Mouse (Mus musculus) limb, embryonic 14.5 days (tissue): Measurements from ENCODE around the gene Tube1. TPM values are rescaled to one million over a fixed set of nuclear protein-coding genes. Genes with fewer than 3 reads are reported as not detected.

Experiments
- ATAC-seq: fragments of 200-750 bp; cut with Nextera tagmentation; 2 replicates; pipeline ENCODE4 v1.8.0; 2017; ENCODE audit warnings: low read depth, moderate number of reproducible peaks, moderate TSS enrichment; ENCODE audit not compliant: low FRiP score
- DNase-seq: peaks from one replicate; pipeline ENCODE4 v3.0.0-alpha.2; 2015; ENCODE audit warnings: low spot score
- H3K27ac ChIP-seq: fragments of 300-500 bp; sonication (generic); replicated peaks from 2 replicates; pipeline ENCODE4 v1.5.1; 2014; ENCODE audit warnings: low read depth, mild to moderate bottlenecking, low read length, moderate library complexity, mixed read lengths
- H3K27me3 ChIP-seq: fragments of 300-500 bp; sonication (generic); 2 replicates; pipeline ENCODE4 v1.6.1; 2014; ENCODE audit warnings: low read length, mixed read lengths; ENCODE audit not compliant: control insufficient read depth, insufficient read depth
- H3K36me3 ChIP-seq: fragments of 300-500 bp; sonication (generic); 2 replicates; pipeline ENCODE4 v1.6.1; 2014; ENCODE audit warnings: mild to moderate bottlenecking, low read length, moderate library complexity, mixed read lengths; ENCODE audit not compliant: control insufficient read depth, insufficient read depth
- H3K4me1 ChIP-seq: fragments of 300-500 bp; sonication (generic); 2 replicates; pipeline ENCODE4 v1.6.1; 2014; ENCODE audit warnings: antibody characterized with exemption, low read length, mixed read lengths; ENCODE audit not compliant: control insufficient read depth, insufficient read depth
- H3K4me2 ChIP-seq: fragments of 300-500 bp; sonication (generic); replicated peaks from 2 replicates; pipeline ENCODE4 v1.6.1; 2014; ENCODE audit warnings: low read depth, mild to moderate bottlenecking, low read length, moderate library complexity; ENCODE audit not compliant: severe bottlenecking
- H3K4me3 ChIP-seq: fragments of 300-500 bp; sonication (generic); replicated peaks from 2 replicates; pipeline ENCODE4 v1.5.1; 2014; ENCODE audit warnings: low read length
- H3K9ac ChIP-seq: fragments of 300-500 bp; sonication (generic); 2 replicates; pipeline ENCODE4 v1.6.1; 2014; ENCODE audit warnings: mild to moderate bottlenecking, low read depth, low read length, moderate library complexity; ENCODE audit not compliant: severe bottlenecking
- H3K9me3 ChIP-seq: fragments of 300-500 bp; sonication (generic); 2 replicates; pipeline ENCODE4 v1.6.1; 2016; ENCODE audit warnings: low read length; ENCODE audit not compliant: control insufficient read depth
- POLR2A ChIP-seq: fragments of 200-500 bp; IDR thresholded peaks from 2 replicates; pipeline ENCODE4 v1.8.0; 2012; ENCODE audit warnings: inconsistent platforms, mild to moderate bottlenecking, moderate library complexity, borderline replicate concordance; ENCODE audit not compliant: insufficient read depth, insufficient read length; ENCODE audit errors: extremely low read depth
- WGBS: fragments of 180-500 bp; shearing (Covaris S2); extraction: QIAGEN DNeasy Blood & Tissue Kit; methylation state at CpG from one replicate; pipeline ENCODE4 v1.1.7; 2014; 5-methylcytosine and 5-hydroxymethylcytosine counted together
- polyA plus RNA-seq, 2 experiments: library from polyadenylated mRNA; depleted of rRNA in 1 of 2; stranded (reverse) in 1 of 2; unstranded in 1 of 2; fragments of >200 nt; fragmentation: Nextera tagmentation in 1 of 2; extraction: Ambion mirVana in 1 of 2; gene quantifications; 2 replicates each; pipeline versions ENCODE4 v1.2.1 to v1.2.3; 2012 to 2014

Gene Tube1
- polyA plus RNA-seq (2012; rRNA removed) = 21.1 and 22.8 TPM in 2 replicates
- polyA plus RNA-seq (2014; fragmentation: Nextera tagmentation; extraction: Ambion mirVana) = 15.6 and 18.0 TPM in 2 replicates

DNA sequence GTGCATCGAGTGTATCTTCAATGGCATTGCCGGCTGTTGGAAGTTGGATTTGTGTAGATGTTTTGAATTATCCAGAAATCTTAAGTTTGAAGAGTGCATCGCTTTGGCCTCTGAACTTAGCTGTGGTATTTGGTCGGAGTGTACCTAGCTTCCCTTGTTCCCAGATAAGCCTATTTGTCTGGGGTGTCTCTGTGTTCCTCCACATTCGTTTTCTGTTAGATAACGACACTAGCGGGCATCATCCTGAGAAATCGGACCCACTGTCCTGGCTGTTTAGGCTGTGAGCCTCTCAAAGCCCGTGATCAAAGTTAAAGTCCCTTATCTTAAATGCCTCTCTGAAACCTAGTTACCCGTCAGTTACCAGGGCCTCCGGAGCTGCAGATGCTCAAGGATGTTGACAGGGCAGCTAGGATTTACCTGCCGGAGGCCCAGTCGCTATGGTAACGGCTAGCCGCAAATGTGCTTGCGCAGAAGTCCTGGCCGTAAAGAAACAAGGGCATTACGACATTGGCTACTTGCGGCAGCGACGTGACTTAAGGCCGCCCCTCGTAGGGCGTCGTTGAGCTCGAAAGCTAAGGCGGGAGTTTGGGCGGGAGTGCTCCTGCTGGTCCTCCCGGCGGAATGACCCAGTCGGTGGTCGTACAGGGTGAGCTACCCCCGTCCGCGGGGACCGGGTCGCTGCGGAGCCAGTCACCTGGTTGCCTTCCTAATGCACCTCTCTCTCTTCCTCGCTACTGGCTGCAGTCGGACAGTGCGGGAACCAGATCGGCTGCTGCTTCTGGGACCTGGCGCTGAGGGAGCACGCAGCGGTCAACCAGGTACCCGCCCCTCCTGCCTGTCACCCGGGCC, at the start of gene Tube1, which contains the start of gene Fam229b:
Tube1 (plus strand) TSS at position 515 of the 849 bp plus-strand sequence.
Fam229b (minus strand) TSS at position 453 of the 849 bp plus-strand sequence.
- H3K4me2 ChIP-seq = peak within 1 kb of the TSS; percentile 78
- ATAC-seq (peak; percentile 92), DNase-seq (peak; percentile 95)
- H3K9me3 ChIP-seq = no peaks in the 10 kb centered on the region
- H3K27me3 ChIP-seq = no peaks in the 10 kb centered on the region
- peak within 1 kb of the TSS; percentile 62 for H3K27ac ChIP-seq
- peak within 1 kb of the TSS; percentile 74 for H3K4me3 ChIP-seq
- H3K9ac ChIP-seq = peak within 1 kb of the TSS; percentile 77
- 0 out of 2 replicates have a peak, but pooled peaks cover 5% of the 10 kb centered on the region for H3K4me1 ChIP-seq
- WGBS = 7% methylated on average over 44 of the region's 47 CpGs
- H3K36me3 ChIP-seq = peaks cover 13% of the 10 kb centered on the region
- peak; percentile 32; the same call in 1 of the 2 replicates for TF ChIP-seq POLR2A

GRCm38 (mm10) chr10:39096981-39097380, 36.8 kb upstream of the Tube1 start:
- no peaks in the 10 kb centered on the region for H3K4me1 ChIP-seq
- H3K9me3 ChIP-seq = no peaks in the 10 kb centered on the region; the same call in 1 of the 2 replicates
- no peak for ATAC-seq
- 86% methylated on average over 9 of the region's 9 CpGs for WGBS
- no peaks in the 10 kb centered on the region for H3K27me3 ChIP-seq
- H3K4me2 ChIP-seq = no peak overlapping the region
- H3K9ac ChIP-seq = no peak overlapping the region
- no peak overlapping the region for H3K4me3 ChIP-seq
- H3K27ac ChIP-seq = no peak overlapping the region
- H3K36me3 ChIP-seq = peaks cover 54% of the 10 kb centered on the region
- no peak for TF ChIP-seq POLR2A
- no peak for DNase-seq

- H3K4me1 ChIP-seq = no peaks in the 10 kb centered on the region
- peaks cover 61% of the 10 kb centered on the region for H3K36me3 ChIP-seq
- H3K4me3 ChIP-seq = no peak overlapping the region
- WGBS = 89% methylated on average over 10 of the region's 10 CpGs
- H3K4me2 ChIP-seq = no peak overlapping the region
- DNase-seq = no peak
- H3K9ac ChIP-seq = no peak overlapping the region
- TF ChIP-seq POLR2A = no peak
- H3K9me3 ChIP-seq = no peaks in the 10 kb centered on the region; the same call in 1 of the 2 replicates
- no peaks in the 10 kb centered on the region for H3K27me3 ChIP-seq
- no peak overlapping the region for H3K27ac ChIP-seq
- ATAC-seq = no peak
Measured at GRCm38 (mm10) chr10:39098746-39099145, 35.0 kb upstream of the Tube1 start.

DNA sequence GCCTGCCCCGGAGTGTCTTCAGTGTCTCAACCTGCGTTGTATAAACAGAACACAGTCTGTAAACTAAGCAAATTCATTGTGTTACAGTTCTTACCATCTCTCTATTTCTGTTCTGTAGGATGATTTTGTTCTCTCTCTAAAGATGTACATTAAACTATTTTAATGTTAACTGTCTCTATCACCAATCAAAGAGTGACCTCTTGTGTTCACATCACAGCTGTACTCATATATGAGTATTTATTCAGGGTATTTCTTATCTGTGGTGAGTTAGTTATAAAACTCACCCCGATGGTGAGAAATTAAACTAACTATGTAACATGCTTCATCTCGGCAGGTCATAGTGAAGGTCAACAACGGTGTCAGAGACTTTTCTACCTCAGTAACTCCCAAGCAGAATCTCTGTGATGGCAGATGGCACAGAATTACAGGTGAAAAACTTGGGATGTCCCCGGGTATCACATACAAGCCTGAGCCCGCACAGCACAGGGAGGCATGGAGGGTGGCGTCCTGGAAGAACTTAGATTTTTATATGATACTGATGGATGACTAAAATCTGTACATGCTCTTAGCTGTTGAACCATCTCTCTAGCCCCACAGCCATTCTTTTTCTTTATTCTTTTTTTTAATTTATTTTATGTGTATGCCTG, 28.9 kb upstream of the Tube1 start:
- Histone ChIP-seq H3K27ac (no peak overlapping the region), H3K27me3 (no peaks in the 10 kb centered on the region), H3K4me3 (no peak overlapping the region), H3K9me3 (no peaks in the 10 kb centered on the region), H3K4me2 (no peak overlapping the region), H3K4me1 (no peaks in the 10 kb centered on the region), H3K9ac (no peak overlapping the region), H3K36me3 (peaks cover 59% of the 10 kb centered on the region)
- TF ChIP-seq POLR2A = no peak
- DNase-seq (no peak), ATAC-seq (no peak)
- WGBS = 88% methylated on average over 8 of the region's 8 CpGs

DNA sequence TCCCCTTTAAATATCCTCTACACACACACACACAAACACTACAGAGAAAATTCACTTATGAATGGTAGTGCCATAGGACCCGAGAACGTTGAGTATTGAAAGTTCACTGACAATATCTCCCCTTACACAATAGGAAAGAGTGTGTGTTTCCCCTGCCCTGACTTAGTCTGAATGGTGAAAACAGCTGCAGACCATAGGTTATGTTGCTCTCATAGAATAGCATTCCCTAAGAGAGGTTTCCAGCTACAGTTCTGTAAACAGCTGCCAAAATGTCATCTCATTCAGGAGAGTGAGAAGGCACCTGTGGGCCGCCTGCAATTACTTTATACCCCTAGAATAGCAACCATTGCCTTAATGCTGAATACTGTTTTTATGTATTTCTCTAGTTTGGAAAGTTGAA, 27.4 kb upstream of the Tube1 start:
- 52% methylated on average over 3 of the region's 3 CpGs for WGBS
- no peak for TF ChIP-seq POLR2A
- H3K27me3 ChIP-seq = no peaks in the 10 kb centered on the region
- H3K9me3 ChIP-seq = no peaks in the 10 kb centered on the region
- H3K4me1 ChIP-seq = no peaks in the 10 kb centered on the region
- no peak overlapping the region for H3K27ac ChIP-seq
- no peak overlapping the region for H3K4me3 ChIP-seq
- DNase-seq (no peak), ATAC-seq (peak; percentile 53; the same call in 1 of the 2 replicates)
- H3K4me2 ChIP-seq = no peak overlapping the region
- no peak overlapping the region for H3K9ac ChIP-seq
- H3K36me3 ChIP-seq = peaks cover 70% of the 10 kb centered on the region
